Mouse (Mus musculus) brain, adult 2 months (tissue): ENCODE results near the gene Epb41.

Source experiments
- DNase-seq: peaks from one replicate; pipeline ENCODE4 v3.0.0; 2011; ENCODE audit warnings: low read depth, low spot score

Epb41 gene

DNA sequence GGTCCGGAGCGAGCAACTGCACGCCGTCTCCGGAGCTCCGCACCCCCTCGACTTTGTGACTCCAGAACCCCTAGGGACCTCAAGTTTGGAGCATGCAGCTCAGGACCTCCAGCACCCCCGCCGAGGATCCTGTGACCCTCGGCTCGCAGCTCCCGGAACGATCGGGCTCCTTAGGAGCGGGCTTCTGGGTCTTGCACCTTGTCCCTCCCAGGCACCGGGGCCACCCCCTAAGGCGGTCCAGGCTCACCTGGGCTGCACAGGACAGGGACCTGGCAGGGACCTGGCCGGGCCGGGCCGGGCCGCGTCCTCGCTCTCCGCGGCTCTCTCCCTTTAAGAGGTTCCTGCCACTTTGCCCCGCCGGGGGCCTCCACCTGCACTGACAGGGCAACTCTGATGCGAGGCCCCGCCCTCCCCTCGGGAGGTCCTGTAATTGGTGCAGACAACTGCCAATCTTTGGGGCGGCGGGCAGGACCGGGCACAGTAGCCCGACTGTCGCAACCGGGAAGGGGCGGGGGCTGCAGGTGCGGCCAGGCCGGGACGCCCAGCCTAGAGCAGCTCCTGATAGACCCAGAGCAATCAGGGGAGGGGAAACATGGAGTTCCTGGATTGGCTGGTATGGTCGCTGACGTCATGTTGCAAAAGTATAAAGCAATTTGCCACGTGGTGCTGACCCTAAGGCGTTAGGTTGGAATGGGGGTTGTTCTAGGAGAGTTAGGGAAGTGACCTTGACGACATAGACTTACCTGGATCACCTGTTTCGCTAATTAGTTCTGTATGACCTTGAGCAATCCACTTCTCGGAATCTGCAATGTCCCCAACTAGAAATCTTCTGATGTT lies at the start of gene Epb41:
TSS of gene Epb41 (minus strand) at position 389 of the 837 bp plus-strand sequence.
- peak; percentile 98 for DNase-seq

DNA sequence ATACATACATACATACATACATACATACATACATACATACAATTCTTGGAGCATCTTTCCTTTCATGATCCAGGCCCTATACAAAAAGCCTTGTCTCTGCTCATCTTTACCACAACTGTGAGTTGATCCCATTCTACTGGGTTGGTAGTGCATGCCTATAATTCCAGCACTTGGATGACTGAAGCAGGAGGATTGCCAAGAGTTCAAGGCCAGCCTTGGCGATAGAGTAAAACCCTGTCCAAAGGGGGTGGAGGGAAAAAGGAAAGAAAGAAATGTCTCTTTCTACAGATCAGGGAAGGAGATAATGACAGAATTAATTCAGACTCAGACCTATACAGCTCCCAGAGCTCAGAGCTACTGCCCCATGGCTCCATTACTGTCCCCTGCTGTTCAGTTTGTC lies 48.0 kb upstream of the Epb41 start:
- no peak for DNase-seq

DNA sequence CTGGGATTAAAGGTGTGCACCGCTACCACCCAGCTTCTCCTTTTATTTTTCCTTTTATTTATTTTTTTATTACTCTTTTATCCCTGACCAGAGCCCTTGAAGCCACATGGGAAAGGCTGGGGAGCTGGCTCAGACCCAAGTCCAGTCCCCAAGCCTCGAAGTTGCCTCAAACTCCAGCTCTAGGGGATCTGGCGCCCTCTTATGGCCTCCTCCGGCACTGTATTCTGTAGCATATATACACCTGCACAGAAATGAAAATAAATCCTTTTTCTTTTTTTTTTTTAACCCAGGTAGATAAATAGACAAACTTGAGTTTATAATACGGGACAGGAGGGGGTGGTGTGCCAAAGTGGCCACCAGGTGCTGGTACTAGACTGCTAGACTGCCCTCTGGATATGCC lies 46.6 kb upstream of the Epb41 start:
- no peak for DNase-seq

DNA sequence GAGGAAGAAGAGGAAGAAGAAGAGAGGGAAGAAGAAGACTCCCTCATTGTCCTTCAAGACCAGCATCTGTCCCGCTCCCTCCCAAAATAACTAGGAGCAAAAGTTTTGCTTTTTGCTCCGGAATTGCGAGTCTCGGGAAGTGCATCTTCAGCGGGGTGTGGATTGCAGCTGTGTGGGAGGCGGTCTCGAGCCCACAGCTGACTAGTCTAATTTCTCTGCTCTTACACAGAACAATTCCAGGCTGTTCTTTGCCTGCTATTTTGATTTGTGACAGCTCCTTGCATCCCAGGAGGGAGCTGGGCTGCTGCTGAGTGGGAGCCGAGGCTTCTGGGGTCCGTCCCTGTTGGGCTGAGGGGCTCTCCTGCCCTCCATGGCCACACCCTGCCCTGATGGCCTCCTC lies 44.4 kb upstream of the Epb41 start:
- peak; percentile 82 for DNase-seq

DNA sequence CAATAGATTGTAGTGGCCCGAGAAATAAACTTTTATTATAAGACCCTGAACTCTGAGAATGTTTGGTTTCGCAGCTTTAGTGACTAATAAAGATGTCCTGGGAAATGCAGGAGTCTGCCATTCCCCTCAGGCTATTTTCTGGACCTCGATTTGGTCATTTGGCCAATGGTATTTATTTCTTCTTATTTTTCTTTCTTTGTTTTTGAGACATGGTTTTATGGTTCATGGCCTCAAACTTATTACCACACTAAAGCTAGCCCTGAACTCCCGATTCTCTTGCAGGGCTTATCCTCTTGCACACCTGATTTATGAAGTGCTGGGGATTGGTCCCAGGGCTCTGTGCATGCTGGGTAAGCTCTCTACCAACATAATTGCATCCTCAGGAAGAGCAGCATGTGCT lies 41.2 kb upstream of the Epb41 start:
- DNase-seq: no peak

DNA sequence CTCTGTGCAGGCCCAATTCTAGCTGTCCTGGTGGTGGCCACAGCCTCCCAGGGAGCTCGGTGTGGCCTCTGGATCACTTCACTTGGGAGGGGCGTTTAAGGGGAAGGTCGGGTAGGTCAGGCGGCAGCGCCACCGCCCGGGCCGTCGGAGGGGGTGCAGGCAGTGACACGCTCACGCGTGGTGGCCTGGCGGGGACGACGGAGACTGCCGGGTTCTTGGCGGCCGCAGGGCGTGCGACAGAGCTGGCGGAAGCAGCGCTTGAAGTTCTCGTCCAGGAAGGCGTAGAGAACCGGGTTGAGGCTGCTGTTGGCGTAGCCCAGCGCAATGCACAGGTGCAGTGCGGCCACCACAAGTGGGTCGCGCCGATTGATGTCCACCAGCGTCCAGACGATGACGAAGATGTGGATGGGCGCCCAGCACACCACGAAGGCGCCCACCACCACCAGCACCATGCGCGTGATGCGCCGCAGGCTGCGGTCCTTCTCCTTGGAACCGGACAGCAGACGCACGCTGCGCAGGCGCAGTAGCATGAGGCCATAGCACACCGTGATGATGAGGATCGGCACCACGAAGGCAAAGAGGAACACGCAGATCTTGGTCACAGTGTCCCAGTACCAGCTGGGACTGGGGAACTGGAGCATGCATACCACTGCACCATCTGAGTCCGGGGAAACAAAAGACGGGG lies 38.4 kb upstream of the Epb41 start:
- DNase-seq: no peak

GRCm38 (mm10) chr4:132111227-132111626 lies 36.1 kb upstream of the Epb41 start:
- no peak for DNase-seq

DNA sequence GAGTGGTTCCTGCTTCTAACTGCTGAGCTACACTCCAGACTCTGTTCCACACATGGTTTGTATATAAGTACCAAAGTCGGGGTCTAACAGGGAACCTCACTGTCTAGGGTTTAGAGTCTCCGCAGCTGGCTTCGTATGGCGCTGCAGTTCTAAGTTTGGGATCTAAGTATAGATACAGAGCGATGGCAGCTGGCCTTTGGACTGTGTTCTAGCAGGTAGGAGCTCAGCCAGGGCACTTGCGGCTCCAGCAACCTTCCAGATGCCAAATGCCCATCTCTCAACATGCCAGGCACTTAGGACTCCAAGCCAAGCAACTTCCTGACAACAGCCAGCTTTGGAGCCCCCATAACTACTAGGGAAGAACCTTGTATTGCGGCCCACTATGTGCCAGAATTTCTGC lies 33.1 kb upstream of the Epb41 start:
- no peak for DNase-seq

GRCm38 (mm10) chr4:132101152-132101551 lies 26.0 kb upstream of the Epb41 start:
- peak; percentile 34 for DNase-seq

- peak; percentile 50 for DNase-seq
Observed at GRCm38 (mm10) chr4:132099548-132099947, 24.4 kb upstream of the Epb41 start.

GRCm38 (mm10) chr4:132095043-132095442 lies 19.9 kb upstream of the Epb41 start:
- no peak for DNase-seq

DNA sequence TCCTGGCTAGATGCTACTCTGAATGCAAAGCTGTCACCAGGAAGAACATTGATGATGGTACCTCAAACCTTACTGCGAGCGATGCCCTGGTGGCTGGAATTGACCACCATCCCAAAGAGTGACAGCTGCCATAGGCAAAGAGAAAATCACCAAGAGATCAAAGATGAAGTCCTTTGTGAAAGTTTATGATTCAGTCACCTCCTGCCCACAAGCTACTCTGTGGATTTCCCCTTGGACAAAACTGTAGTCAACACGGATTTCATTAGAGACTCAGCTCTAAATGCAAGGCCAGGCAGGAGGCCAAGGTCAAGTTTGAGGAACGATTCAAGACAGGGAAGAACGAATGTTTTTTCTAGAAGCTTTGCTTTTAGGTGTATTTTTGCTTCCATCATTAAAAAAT lies 18.8 kb upstream of the Epb41 start:
- DNase-seq: no peak

DNA sequence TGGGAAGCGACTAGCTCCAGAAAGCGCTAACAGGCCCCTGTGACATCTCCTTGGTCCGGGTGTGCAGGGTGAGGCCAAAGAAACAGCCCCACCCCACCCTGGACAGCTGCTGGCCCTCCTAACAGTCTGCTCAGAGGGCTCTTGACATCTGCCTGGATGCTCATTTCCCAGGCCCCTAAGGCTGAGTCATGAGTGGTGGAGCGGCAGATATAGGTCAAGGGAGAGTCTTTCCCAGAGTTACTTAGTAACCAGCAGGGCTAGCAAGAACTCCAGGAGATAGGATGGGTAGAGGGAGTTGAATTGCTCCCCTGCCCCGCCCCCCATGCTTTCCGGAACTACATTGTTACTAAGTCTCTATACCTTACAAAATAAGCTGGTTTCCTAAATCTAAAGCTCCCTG lies 18.0 kb upstream of the Epb41 start:
- DNase-seq: no peak

GRCm38 (mm10) chr4:132088921-132089320 lies 13.8 kb upstream of the Epb41 start:
- peak; percentile 86 for DNase-seq

GRCm38 (mm10) chr4:132085114-132085513 lies 10.0 kb upstream of the Epb41 start:
- no peak for DNase-seq

- DNase-seq: peak; percentile 61
Observed at GRCm38 (mm10) chr4:132080492-132080983, 5.4 kb upstream of the Epb41 start.

DNA sequence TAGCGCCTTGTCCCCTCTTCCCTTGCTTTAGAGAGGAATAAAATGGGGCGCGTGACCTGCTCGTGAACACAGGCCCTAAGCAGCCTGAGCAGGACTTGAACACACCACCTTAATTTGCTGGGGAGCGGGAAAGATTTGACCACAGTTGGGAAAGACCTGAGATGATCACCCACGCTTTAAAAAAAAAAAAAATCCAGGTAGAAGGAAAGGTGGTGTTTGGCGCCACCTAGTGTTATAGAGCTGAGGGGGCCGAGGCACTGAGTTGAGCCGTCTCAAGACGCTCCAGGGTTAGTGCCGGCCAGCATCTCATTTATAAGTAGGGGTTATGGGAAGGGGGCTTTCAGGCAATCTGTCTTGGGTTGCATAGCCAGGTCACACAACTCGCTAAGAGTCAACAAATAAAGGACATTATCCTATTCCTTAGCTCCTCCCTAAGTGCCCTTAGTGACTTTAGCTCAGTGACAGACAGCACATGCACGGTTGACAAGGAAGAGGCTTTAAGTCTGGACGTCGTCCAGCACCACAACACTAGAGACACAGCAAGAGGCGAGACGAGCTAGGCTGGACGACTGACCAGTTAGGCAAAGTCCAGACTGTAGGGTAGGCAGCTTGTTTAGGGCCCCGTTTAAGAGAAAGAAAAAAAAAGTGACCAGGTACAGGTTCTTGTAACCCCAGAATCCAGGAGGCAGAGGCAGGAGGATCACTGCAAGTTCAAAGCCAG lies 4.6 kb upstream of the Epb41 start:
- peak; percentile 82 for DNase-seq

GRCm38 (mm10) chr4:132078296-132078714 lies 3.2 kb upstream of the Epb41 start:
- no peak for DNase-seq

DNA sequence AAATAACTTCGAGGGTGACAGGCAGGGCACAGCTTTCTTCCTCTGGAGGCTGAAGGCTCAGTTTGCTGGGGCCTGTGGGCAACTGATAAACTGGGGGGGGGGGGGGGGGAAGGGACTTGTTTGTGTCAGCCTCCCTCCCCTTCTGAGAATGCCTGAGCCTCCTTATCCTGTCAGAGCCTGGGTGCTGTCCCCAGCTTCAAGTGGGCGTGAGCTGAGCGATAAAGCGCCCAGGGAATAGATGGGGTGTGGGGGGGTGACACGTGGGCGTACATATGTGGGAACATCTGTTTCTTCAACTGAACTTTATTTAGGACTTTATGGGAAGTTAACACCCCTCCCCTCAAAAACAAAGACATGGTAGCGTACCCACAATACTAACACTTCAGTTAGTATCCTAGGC lies 2.3 kb upstream of the Epb41 start:
- DNase-seq: peak; percentile 64

- DNase-seq: peak; percentile 80
Observed at GRCm38 (mm10) chr4:132076480-132077405, 1.6 kb upstream of the Epb41 start.

DNA sequence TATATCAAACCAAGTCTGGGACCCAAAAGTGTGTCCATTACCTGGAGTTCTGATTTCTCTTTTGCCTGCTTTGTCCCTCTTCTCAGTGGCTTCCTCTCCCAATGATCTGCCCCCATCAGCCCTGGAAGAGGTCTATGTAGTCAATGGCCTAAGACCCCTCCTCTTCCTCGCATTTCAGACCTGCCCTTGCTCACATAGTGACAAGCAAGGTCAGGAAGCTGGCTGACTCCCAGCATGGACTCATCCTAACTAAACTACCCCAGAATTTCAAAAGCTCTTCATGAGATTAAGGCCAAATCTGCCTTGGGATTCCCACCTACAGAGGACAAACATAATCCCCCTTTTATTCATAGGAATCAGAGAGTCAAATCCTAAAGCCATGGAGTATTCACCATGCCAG lies 675 bp upstream of the Epb41 start:
- DNase-seq: no peak
